Mouse (Mus musculus): ENCODE data around the gene Rps6.

GRCm38 (mm10) chr4:86857113-86858069 lies at the start of gene Rps6:
- TF ChIP-seq GATA1 (IDR thresholded peaks at IDR 0.05; ENCODE audit: borderline replicate concordance, low read length) (no peak), FLI1 (IDR thresholded peaks at IDR 0.05; ENCODE audit: low read length) (peak; percentile 81)
